Mouse (Mus musculus): ENCODE data around the gene Pald1.

- TF ChIP-seq POLR2A (IDR thresholded peaks at IDR 0.05; ENCODE audit: insufficient read depth, low read depth, low read length) (no peak), CTCF (IDR thresholded peaks at IDR 0.05) (no peak), EP300 (IDR thresholded peaks at IDR 0.05; ENCODE audit: insufficient read depth, low read depth, low read length) (no peak)
Measured at GRCm38 (mm10) chr10:61379340-61380040, 3.8 kb downstream of the Pald1 start.
